Mouse (Mus musculus) macrophage (primary cell): ENCODE measurements around the gene Zfp618. TPM values are rescaled to one million over a fixed set of nuclear protein-coding genes. Genes with fewer than 3 reads are reported as not detected.

Experiments used
- H3K27ac ChIP-seq: fragments of 350-480 bp; formaldehyde crosslinking; 2 replicates; pipeline ENCODE4 v1.9.0; 2021
- H3K36me3 ChIP-seq: fragments of 350-480 bp; formaldehyde crosslinking; 2 replicates; pipeline ENCODE4 v1.9.0; 2021; ENCODE audit errors: inconsistent target
- H3K4me3 ChIP-seq: fragments of 350-480 bp; formaldehyde crosslinking; 2 replicates; pipeline ENCODE4 v1.9.0; 2021; ENCODE audit errors: inconsistent target
- H3K79me2 ChIP-seq: fragments of 350-480 bp; formaldehyde crosslinking; 2 replicates; pipeline ENCODE4 v1.9.0; 2021; ENCODE audit errors: inconsistent target
- WGBS: methylation state at CpG from one replicate; pipeline ENCODE4 v1.1.7; 2026; ENCODE audit warnings: inconsistent platforms; ENCODE audit not compliant: missing documents; 5-methylcytosine and 5-hydroxymethylcytosine counted together
- polyA plus RNA-seq: library from polyadenylated mRNA; stranded (reverse); fragments of 250-400 nt; gene quantifications from 3 replicates; pipeline ENCODE4 v1.2.4, GENCODE M21; 2018; ENCODE audit warnings: inconsistent platforms

Gene Zfp618
- polyA plus RNA-seq, 1 experiment from 2014 or later = not detected

DNA sequence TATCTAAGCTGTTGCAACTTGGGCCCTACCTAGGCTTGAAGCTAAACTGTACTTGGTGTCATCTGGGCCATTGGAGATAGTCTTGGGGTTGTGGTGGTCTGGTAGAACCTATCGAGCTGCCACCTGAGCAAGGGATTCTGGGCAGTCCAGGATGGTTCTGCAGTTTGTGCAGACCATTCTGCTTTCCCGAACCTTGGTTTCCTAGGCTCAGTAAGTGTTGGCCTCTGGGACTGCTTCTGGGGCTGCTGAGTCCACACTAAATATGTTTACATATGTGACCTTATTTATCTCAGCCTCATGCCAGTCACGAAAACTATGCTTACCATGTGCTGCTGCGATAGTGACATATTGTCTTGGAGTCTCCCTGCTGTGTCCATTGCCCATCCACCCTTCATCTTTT, 93.3 kb downstream of the Zfp618 start:
- H3K4me3 ChIP-seq = no peak overlapping the region
- no peak overlapping the region for H3K27ac ChIP-seq
- H3K79me2 ChIP-seq = no peaks in the 10 kb centered on the region
- no peaks in the 10 kb centered on the region for H3K36me3 ChIP-seq
- 94% methylated on average over 4 of the region's 4 CpGs for WGBS

DNA sequence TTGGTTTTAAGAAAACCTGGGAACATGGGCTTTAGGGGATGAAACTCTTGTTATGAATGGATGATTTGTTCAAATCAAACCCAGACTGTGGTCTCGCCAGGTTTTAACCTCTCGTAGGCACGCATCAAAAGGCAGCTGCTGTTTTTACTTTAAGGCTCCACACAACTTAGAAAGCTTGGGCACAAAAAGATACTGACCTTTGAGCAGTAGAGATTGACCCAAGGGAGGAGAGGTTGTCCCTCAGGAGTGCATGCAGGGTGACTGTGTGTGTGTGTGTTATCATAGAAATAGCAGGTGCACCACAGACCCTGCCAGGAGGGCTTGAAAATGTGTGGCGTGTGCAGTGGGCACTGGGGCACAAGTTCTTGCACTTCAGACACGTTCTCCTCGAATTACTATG, 95.0 kb downstream of the Zfp618 start:
- no peak overlapping the region for H3K4me3 ChIP-seq

DNA sequence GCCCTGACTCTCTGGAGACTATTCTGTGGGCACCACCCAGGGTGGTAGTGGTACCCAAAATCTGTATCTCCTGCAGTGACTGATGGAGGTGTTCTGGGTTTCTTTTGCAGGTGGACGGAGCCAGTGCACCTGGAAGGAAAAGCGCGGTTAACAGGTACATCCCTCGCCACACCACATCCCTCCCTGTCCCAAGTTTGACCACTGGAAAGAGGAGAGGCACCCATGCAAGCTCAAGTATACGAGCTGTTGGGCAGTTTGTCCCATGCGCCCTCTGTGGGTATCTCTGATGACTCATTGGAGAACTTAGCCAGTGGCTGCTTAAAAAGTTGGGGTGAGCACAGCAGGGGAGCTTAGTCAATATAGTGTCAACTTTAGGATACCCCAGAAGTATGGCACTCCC, 96.0 kb downstream of the Zfp618 start:
- H3K27ac ChIP-seq = no peak overlapping the region
- 83% methylated on average over 6 of the region's 6 CpGs for WGBS
- no peaks in the 10 kb centered on the region for H3K79me2 ChIP-seq
- no peak overlapping the region for H3K4me3 ChIP-seq
- H3K36me3 ChIP-seq = no peaks in the 10 kb centered on the region

More for the DNA sequence above, 95.0 kb downstream of the Zfp618 start:
- Histone ChIP-seq H3K36me3 (no peaks in the 10 kb centered on the region), H3K79me2 (no peaks in the 10 kb centered on the region), H3K27ac (no peak overlapping the region)
- WGBS = 95% methylated on average over 6 of the region's 6 CpGs

DNA sequence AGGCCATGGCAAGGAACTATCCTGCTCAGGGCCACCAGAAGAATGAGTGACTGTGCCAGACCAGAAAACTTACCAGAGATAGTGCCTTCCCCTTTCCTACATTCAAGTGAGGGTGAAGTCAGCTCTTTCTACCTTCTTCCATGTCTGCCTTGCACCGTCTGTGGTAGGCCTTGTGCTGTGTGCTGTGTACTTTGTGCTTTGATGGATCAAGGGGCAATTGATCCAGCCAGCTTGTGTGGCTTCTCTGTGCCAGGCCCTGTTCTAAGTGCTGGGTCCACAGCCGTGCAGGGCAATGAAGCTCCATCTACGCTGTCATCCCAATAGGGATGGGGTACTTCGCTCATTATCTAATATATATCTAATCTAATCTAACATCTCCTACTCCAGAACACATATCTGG, 98.0 kb downstream of the Zfp618 start:
- 98% methylated on average over 4 of the region's 4 CpGs for WGBS
- Histone ChIP-seq H3K27ac (no peak overlapping the region), H3K79me2 (no peaks in the 10 kb centered on the region), H3K36me3 (no peaks in the 10 kb centered on the region), H3K4me3 (no peak overlapping the region)

DNA sequence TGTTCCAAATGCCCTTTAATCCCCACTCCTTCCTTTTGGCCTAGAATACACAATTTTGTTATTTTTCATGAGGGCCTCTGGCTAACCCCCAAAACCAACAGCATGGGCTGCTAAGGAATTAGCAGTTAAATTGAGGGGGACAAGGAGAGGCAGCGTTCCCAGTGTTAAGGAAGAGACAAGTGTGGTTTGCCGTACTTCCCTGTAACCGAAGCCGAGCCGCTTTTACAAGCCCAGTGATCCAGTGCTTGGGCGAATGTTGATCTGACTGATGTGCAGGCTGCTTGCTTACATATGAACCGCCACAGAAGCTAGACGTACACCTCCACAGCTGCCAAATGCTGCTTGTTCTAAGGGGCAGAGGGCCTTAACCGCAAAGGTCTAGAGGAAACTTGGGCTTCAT, 99.5 kb downstream of the Zfp618 start:
- Histone ChIP-seq H3K4me3 (no peak overlapping the region), H3K36me3 (no peaks in the 10 kb centered on the region), H3K79me2 (no peaks in the 10 kb centered on the region), H3K27ac (no peak overlapping the region)
- WGBS = 96% methylated on average over 9 of the region's 9 CpGs

DNA sequence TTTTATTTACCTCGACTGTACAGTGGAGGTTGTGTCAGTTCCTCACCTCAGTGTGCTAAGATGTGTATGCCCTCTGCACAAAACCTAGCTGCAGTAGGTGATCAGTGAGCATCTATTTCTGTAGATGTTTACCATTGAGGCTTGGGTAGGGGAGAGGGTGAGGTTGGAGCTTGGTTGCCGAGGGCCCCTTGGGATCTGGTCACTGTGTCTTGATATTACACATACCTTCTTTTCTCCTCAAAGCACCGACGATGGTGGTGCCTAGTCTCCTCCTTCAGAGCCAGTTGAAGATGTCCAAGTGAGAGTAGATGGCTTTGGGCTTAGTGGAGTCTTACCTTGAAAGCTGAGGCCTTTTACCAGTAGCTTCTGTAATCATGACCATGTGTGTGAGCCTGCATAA, 101.4 kb downstream of the Zfp618 start:
- WGBS = 92% methylated on average over 4 of the region's 4 CpGs
- Histone ChIP-seq H3K79me2 (no peaks in the 10 kb centered on the region), H3K27ac (no peak overlapping the region), H3K36me3 (no peaks in the 10 kb centered on the region), H3K4me3 (no peak overlapping the region)

DNA sequence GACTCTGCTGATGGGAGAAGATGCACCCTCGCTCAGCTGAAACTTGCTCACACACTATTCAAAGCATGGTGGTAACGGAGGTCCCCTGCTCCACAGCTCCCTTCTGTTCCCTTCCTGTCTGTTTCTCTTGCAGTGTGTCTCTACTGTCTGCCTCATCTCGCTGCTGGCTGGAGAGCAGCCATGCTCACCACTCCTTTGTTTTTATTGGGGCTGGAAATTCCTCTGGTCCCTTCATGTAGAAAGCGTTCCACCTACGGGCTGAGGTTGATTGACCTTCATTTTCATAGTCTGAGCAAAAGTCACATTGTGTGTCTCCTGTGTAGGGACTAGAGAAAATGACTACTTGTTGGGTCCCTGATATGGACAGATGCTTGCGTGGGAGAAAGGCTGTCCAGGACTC, 102.4 kb downstream of the Zfp618 start:
- H3K4me3 ChIP-seq = no peak overlapping the region
- no peaks in the 10 kb centered on the region for H3K79me2 ChIP-seq
- WGBS = 92% methylated on average over 6 of the region's 6 CpGs

DNA sequence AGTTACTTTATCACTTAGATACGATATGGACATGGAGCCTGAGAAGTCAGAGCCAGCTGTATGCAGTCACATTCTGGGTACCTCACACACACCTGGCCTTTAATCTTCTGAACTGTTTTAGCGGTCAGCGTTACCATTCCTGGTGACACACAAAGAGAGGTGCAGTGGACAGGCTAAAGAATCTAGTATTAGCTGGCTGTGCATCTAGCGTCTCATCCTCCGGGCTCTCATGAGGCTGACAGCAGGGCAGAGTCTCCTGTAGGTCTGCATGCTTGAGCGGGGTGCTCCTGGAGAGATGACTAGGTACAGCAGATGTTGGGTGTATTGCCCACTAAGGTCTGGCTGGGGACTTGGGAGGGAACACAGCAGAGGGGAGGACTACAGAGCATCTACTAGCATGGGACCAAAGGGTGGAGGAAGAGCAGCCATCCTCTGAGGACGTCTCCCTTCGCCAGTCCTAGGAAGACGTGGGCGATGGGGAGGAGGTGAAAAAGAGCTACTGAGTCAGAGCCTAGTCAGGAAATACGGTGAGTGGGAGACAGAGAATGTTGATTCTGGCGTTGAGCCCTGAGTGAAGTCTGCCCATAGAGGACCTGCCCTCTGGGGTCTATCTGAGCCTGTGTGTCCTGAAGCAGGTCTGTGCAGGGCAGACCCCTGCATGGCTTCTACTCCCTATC, 103.3 kb downstream of the Zfp618 start:
- WGBS = 91% methylated on average over 12 of the region's 12 CpGs
- H3K27ac ChIP-seq = no peak overlapping the region
- no peak overlapping the region for H3K4me3 ChIP-seq
- H3K36me3 ChIP-seq = no peaks in the 10 kb centered on the region
- H3K79me2 ChIP-seq = no peaks in the 10 kb centered on the region

More for the DNA sequence above, 102.4 kb downstream of the Zfp618 start:
- Histone ChIP-seq H3K36me3 (no peaks in the 10 kb centered on the region), H3K27ac (no peak overlapping the region)

DNA sequence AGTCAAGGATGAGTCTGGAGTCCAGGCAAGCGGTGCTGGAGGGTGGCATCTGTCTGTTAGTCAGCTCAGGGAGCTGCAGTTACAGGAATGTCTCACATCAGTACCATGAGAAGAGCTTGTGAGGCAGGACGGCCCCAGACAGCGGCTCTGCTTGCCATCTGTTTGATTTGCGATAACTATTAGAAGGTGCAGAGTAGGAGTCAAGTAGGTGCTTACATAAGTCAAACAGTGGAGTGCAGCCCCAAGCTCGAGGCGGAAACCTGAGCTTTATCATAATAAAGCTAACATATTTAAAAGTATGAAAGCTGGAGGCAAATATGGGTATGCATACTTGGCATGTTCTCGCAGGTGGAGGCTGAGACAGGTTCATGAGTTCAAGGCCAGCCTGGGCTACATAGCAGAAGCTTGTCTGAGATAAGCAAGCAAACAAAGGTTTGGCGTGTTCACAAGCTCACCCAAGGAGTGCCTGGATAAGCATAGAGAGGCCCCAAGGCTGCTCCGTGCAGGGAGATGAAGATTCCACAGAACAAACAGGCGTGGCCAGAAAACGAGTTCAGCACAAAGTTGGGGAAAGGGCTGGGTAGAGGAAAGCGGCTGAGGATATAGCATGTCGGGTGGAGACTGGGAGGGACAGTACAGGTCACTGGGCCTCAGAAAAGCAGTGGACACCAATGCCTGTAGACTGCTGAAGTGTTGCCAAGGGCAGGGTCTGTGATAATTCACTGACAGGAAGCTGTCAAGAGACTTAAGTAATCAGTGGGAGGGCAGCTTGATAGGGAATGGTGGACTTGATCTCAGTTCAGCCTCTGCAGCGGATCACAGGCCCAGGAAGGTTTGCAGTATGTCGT, 106.3 kb downstream of the Zfp618 start:
- 93% methylated on average over 15 of the region's 15 CpGs for WGBS
- Histone ChIP-seq H3K79me2 (no peaks in the 10 kb centered on the region), H3K36me3 (no peaks in the 10 kb centered on the region), H3K4me3 (no peak overlapping the region), H3K27ac (no peak overlapping the region)

DNA sequence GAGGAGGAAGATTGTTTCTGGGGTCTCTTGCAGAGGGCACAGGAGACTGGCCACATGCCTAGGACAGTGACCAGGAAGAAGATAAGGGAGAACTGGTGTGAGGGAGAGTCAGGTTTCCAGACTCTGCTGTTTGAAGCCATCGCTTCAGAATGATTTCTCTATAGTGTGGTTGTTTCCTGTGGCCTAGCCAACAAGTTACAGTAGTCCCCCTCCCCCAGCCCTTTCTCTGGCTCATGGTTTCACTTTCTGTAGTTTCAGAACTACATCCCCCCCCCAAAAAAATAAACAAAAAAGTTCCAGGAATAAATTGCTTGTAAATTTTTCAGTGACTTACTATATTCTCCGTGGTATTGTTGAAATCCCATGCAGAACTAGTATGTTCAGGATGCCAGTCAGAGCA, 107.8 kb downstream of the Zfp618 start:
- H3K36me3 ChIP-seq = no peaks in the 10 kb centered on the region
- H3K79me2 ChIP-seq = no peaks in the 10 kb centered on the region
- no peak overlapping the region for H3K27ac ChIP-seq
- 77% methylated on average over 2 of the region's 2 CpGs for WGBS
- no peak overlapping the region for H3K4me3 ChIP-seq

DNA sequence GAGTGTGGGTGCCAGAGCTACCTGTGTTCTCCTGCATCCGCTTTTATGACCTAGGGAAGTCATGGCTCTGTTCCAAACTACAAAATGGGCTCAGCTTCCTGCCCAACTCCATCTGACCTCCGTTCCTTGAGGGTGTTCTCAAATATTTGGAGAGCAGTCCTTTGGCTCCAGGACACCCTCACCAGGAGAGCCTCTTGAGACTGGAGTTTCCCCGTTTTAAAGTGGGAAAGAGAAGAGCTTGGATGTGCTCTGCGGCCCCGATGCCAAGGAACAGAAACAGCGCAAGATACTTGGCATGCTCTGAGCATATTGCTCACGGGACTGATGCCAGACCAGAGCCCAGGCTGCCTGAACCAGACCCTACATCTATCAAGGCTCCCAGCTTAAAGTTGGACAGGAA, 113.8 kb downstream of the Zfp618 start:
- Histone ChIP-seq H3K36me3 (no peaks in the 10 kb centered on the region), H3K79me2 (no peaks in the 10 kb centered on the region), H3K27ac (no peak overlapping the region), H3K4me3 (no peak overlapping the region)
- 90% methylated on average over 7 of the region's 7 CpGs for WGBS

DNA sequence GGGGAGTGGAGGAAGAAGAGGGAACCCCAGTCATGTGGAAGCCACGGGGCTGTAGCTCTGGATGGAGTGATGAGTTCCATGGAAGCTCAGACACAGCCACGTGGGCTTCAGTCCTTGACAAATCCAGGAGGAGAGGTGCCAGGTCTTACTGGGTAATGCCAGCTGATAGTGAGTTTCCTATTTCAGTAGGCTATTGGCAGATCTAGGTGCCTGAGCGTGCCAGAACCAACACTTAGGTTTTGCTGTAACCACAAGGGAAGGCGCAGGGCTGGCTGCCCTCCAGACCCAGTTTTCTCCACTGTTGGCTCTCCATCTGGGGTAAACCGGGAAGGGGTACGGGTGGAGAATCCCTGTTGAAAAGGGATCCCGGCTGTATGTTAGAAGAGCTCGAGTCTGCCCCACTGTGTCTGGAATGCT, 119.1 kb downstream of the Zfp618 start:
- Histone ChIP-seq H3K4me3 (no peak overlapping the region), H3K27ac (no peak overlapping the region), H3K36me3 (no peaks in the 10 kb centered on the region), H3K79me2 (no peaks in the 10 kb centered on the region)
- WGBS = 46% methylated on average over 8 of the region's 8 CpGs

DNA sequence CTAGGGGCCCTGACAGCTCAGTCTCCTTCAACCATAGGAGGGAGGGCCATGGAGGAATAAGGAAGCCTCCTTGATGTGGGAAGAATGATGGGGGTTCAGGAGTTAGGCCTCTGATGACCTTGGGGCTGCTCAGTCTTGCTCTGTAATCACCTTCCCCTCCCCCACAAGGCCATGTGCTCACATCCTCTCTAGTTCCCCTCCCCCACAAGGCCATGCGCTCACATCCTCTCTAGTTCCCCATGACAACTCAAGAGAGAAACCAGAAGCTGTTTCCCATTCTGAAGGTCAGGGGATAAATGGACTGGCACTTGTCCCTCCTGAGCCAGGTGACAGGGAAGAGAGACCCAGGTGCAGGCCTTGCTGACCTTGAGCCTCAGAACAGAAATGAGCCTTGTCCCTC, 124.1 kb downstream of the Zfp618 start:
- Histone ChIP-seq H3K36me3 (no peaks in the 10 kb centered on the region), H3K4me3 (no peak overlapping the region), H3K79me2 (no peaks in the 10 kb centered on the region), H3K27ac (no peak overlapping the region)
- WGBS = 0% methylated on average over 1 of the region's 1 CpGs

DNA sequence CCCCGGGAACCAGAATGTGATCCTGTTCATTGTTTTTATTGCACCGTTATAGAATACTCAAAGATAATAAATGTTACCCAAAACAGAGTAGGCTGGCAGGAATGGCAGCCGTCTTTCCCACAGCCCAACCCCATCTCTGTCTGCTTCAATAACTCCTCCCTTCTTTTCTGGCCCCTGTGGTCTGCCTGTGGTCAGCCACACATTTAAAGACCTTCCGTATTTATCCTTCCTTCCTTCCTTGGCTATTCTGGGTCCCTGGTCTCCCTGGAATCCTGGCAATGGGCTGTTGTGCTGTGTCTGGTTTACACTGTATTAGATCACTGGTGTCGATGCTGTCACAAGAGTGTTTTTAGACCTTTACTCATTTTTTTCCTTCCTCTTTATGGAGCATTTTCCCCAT, 125.8 kb downstream of the Zfp618 start:
- 6% methylated on average over 5 of the region's 5 CpGs for WGBS
- H3K4me3 ChIP-seq = no peak overlapping the region

DNA sequence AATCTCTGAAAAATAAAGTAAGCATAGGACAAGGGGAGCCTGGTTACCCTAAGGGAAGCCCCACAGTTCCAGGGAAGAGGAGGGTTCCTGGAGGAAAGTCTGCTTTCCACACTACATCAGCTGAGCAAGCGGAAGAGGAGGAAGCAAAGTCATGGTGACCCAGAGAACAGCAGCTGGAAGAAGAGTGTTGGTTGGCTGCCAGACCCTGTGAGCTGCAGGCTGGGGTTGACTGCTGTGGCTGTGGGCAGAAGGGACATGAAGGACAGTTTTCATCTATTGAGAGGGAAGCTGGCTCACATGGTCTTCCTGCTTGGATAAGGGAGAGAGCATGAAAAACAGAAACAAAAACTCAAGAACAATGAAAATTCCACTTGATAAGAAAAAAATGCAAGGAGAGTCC, 132.2 kb downstream of the Zfp618 start:
- no peaks in the 10 kb centered on the region for H3K79me2 ChIP-seq
- H3K36me3 ChIP-seq = no peaks in the 10 kb centered on the region
- no peak overlapping the region for H3K4me3 ChIP-seq
- no peak overlapping the region for H3K27ac ChIP-seq
- WGBS = 69% methylated on average over 1 of the region's 1 CpGs

More for the DNA sequence above, 125.8 kb downstream of the Zfp618 start:
- Histone ChIP-seq H3K79me2 (no peaks in the 10 kb centered on the region), H3K27ac (no peak overlapping the region), H3K36me3 (no peaks in the 10 kb centered on the region)
